8 mouse cellular contexts compared by ENCODE assay signal in the genomic region with DNA sequence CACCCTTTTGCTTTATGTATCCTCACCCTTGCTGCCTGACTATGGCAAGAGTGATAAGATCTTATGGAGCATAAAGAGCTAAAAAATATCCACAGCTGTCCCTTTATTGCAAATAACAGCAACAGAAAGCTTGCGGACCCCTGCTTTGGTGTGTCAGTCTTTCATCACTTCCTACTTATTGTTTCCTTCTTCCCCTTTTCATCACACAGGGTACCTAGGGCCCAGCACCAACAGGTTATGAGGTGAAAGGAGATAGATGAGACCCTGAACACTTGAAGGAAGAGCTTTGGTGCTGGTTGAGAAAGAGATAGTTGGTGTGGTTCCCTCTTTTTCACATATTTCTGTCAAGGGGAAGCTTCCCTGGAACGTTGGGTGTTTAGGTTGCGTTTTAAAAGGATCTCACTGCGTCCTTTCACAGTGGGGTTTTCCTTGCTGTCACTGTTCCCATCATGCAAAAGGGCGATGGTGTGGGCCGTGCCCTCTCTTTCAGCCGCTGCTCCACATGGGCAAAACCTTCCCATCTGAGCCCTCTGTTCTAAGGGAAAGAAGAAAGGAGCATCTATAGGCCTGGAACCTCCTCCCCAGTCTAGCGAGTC. TPM values are rescaled to one million over a fixed set of nuclear protein-coding genes. Genes with fewer than 3 reads are reported as not detected.
DNase-seq lines count a peak whose midpoint lies in the region; ATAC-seq lines count a peak whose summit lies in the region.

No protein-coding gene starts in this region.

- H3K36me3 ChIP-seq in liver, embryonic 11.5 days (ENCODE audit: control insufficient read depth, insufficient read depth, low read length) = no peaks in the 10 kb centered on the region
- peaks cover 19% of the 10 kb centered on the region for H3K36me3 ChIP-seq in embryonic facial prominence, embryonic 10.5 days (replicated peaks)
- H3K36me3 ChIP-seq in intestine, embryonic 16.5 days (ENCODE audit: control insufficient read depth, insufficient read depth, low read length) = peaks cover 7% of the 10 kb centered on the region
- no peaks in the 10 kb centered on the region for H3K36me3 ChIP-seq in neural tube, embryonic 14.5 days (ENCODE audit: control insufficient read depth, insufficient read depth, low read length)

- no peak overlapping the region for H3K9ac ChIP-seq in liver, embryonic 11.5 days (ENCODE audit: low read depth, low read length)
- peak overlapping the region; percentile 83; the same call in 1 of the 2 replicates for H3K9ac ChIP-seq in intestine, embryonic 16.5 days (ENCODE audit: low read depth, low read length)
- H3K9ac ChIP-seq in neural tube, embryonic 14.5 days (replicated peaks; ENCODE audit: low read depth, low read length) = no peak overlapping the region

- H3K27ac ChIP-seq in liver, embryonic 11.5 days (ENCODE audit: low read depth, low read length) = no peak overlapping the region
- H3K27ac ChIP-seq in embryonic facial prominence, embryonic 10.5 days (replicated peaks) = no peak overlapping the region
- no peak overlapping the region for H3K27ac ChIP-seq in intestine, embryonic 16.5 days (ENCODE audit: low read length)
- H3K27ac ChIP-seq in neural tube, embryonic 14.5 days (ENCODE audit: low read depth, low read length) = no peak overlapping the region

- DNase-seq in liver, embryonic 11.5 days (ENCODE audit: low spot score) = no peak
- no peak for DNase-seq in liver
- no peak for DNase-seq in embryonic facial prominence, embryonic 10.5 days (ENCODE audit: low spot score)
- DNase-seq in adrenal gland, adult (ENCODE audit: inconsistent age in 2 of 2, low spot score in 1 of 2) = no peak
- no peak for DNase-seq in adrenal gland, postnatal 25 days
- no peak for DNase-seq in cerebellum, adult 11 months

- WGBS in liver, embryonic 11.5 days = 78% methylated on average over 8 of the region's 8 CpGs
- 85% methylated on average over 8 of the region's 8 CpGs for WGBS in embryonic facial prominence, embryonic 10.5 days
- WGBS in intestine, embryonic 16.5 days = 88% methylated on average over 8 of the region's 8 CpGs
- 87% methylated on average over 8 of the region's 8 CpGs for WGBS in neural tube, embryonic 14.5 days

- no peaks in the 10 kb centered on the region for H3K4me1 ChIP-seq in liver, embryonic 11.5 days (replicated peaks; ENCODE audit: control insufficient read depth, insufficient read depth, low read length)
- H3K4me1 ChIP-seq in embryonic facial prominence, embryonic 10.5 days = peaks cover 5% of the 10 kb centered on the region; the same call in 1 of the 2 replicates
- H3K4me1 ChIP-seq in intestine, embryonic 16.5 days (ENCODE audit: control insufficient read depth, insufficient read depth, low read length) = peaks cover 12% of the 10 kb centered on the region
- H3K4me1 ChIP-seq in neural tube, embryonic 14.5 days (ENCODE audit: control insufficient read depth, insufficient read depth, low read length) = 0 out of 2 replicates have a peak, but pooled peaks cover 4% of the 10 kb centered on the region

- no peak for ATAC-seq in liver, embryonic 11.5 days (replicated peaks; ENCODE audit: low FRiP score)
- no peak for ATAC-seq in intestine, embryonic 16.5 days
- ATAC-seq in neural tube, embryonic 14.5 days (ENCODE audit: low read depth) = no peak

- peak overlapping the region; percentile 66 for H3K4me2 ChIP-seq in liver, embryonic 11.5 days
- peak overlapping the region; percentile 60 for H3K4me2 ChIP-seq in intestine, embryonic 16.5 days (ENCODE audit: low read depth, low read length)
- H3K4me2 ChIP-seq in neural tube, embryonic 14.5 days (ENCODE audit: low read depth, low read length) = peak overlapping the region; percentile 57; the same call in 1 of the 2 replicates

- H3K27me3 ChIP-seq in liver, embryonic 11.5 days (replicated peaks; ENCODE audit: control insufficient read depth, insufficient read depth, low read length) = no peaks in the 10 kb centered on the region
- H3K27me3 ChIP-seq in embryonic facial prominence, embryonic 10.5 days (replicated peaks; ENCODE audit: low read depth, poor library complexity, severe bottlenecking) = 0 out of 2 replicates have a peak, but pooled peaks cover 3% of the 10 kb centered on the region
- no peaks in the 10 kb centered on the region for H3K27me3 ChIP-seq in intestine, embryonic 16.5 days (replicated peaks; ENCODE audit: control insufficient read depth, insufficient read depth, low read length)
- H3K27me3 ChIP-seq in neural tube, embryonic 14.5 days (ENCODE audit: control insufficient read depth, insufficient read depth, low read length) = 0 out of 2 replicates have a peak, but pooled peaks cover 4% of the 10 kb centered on the region

- H3K4me3 ChIP-seq in liver, embryonic 11.5 days (ENCODE audit: low read depth, low read length) = peak overlapping the region; percentile 53; the same call in 1 of the 2 replicates
- H3K4me3 ChIP-seq in embryonic facial prominence, embryonic 10.5 days = peak overlapping the region; percentile 68; the same call in 1 of the 2 replicates
- H3K4me3 ChIP-seq in intestine, embryonic 16.5 days (ENCODE audit: low read length) = peak overlapping the region; percentile 75
- no peak overlapping the region for H3K4me3 ChIP-seq in neural tube, embryonic 14.5 days (ENCODE audit: low read depth, low read length)

- H3K9me3 ChIP-seq in liver, embryonic 11.5 days (ENCODE audit: control insufficient read depth, low read length) = no peaks in the 10 kb centered on the region
- no peaks in the 10 kb centered on the region for H3K9me3 ChIP-seq in embryonic facial prominence, embryonic 10.5 days
- H3K9me3 ChIP-seq in intestine, embryonic 16.5 days (ENCODE audit: control insufficient read depth, low read length) = no peaks in the 10 kb centered on the region
- H3K9me3 ChIP-seq in neural tube, embryonic 14.5 days (ENCODE audit: control insufficient read depth, low read length) = no peaks in the 10 kb centered on the region

RNA-seq across cellular contexts. Expression of a gene that starts 1.3 kb away (rescaled TPM):
- 202 and 245 TPM in 2 replicates for polyA plus RNA-seq in liver, embryonic 11.5 days (2014; fragmentation: Nextera tagmentation; extraction: Ambion mirVana)
- 351 and 395 TPM in 2 replicates for polyA plus RNA-seq in embryonic facial prominence, embryonic 10.5 days (2016; fragmentation: Nextera tagmentation; extraction: Ambion mirVana)
- polyA plus RNA-seq in intestine, embryonic 16.5 days (2015; fragmentation: Nextera tagmentation; extraction: Ambion mirVana) = 711 and 730 TPM in 2 replicates
- polyA plus RNA-seq in neural tube, embryonic 14.5 days (2014; fragmentation: Nextera tagmentation; extraction: Ambion mirVana) = 104 and 220 TPM in 2 replicates
- total RNA-seq in adrenal gland, postnatal 25 days (2021) = 205 and 211 TPM in 2 replicates

RNA-seq across cellular contexts. Expression of a gene that starts 33.3 kb away (rescaled TPM):
- 137 and 144 TPM in 2 replicates for polyA plus RNA-seq in liver, embryonic 11.5 days (2014; fragmentation: Nextera tagmentation; extraction: Ambion mirVana)
- 118 and 146 TPM in 2 replicates for polyA plus RNA-seq in embryonic facial prominence, embryonic 10.5 days (2016; fragmentation: Nextera tagmentation; extraction: Ambion mirVana)
- polyA plus RNA-seq in intestine, embryonic 16.5 days (2015; fragmentation: Nextera tagmentation; extraction: Ambion mirVana) = 722 and 728 TPM in 2 replicates
- 176 and 300 TPM in 2 replicates for polyA plus RNA-seq in neural tube, embryonic 14.5 days (2014; fragmentation: Nextera tagmentation; extraction: Ambion mirVana)
- 138 and 144 TPM in 2 replicates for total RNA-seq in adrenal gland, postnatal 25 days (2021)

RNA-seq across cellular contexts. Expression of a gene that starts 53.0 kb away (rescaled TPM):
- not detected in 2 replicates for polyA plus RNA-seq in liver, embryonic 11.5 days (2014; fragmentation: Nextera tagmentation; extraction: Ambion mirVana)
- not detected in 2 replicates for polyA plus RNA-seq in embryonic facial prominence, embryonic 10.5 days (2016; fragmentation: Nextera tagmentation; extraction: Ambion mirVana)
- not detected in 2 replicates for polyA plus RNA-seq in intestine, embryonic 16.5 days (2015; fragmentation: Nextera tagmentation; extraction: Ambion mirVana)
- 0.13 TPM in 1 of 2 replicates, not detected in the other for polyA plus RNA-seq in neural tube, embryonic 14.5 days (2014; fragmentation: Nextera tagmentation; extraction: Ambion mirVana)
- 0.58 and 1.5 TPM in 2 replicates for total RNA-seq in adrenal gland, postnatal 25 days (2021)
